In the genomic region with DNA sequence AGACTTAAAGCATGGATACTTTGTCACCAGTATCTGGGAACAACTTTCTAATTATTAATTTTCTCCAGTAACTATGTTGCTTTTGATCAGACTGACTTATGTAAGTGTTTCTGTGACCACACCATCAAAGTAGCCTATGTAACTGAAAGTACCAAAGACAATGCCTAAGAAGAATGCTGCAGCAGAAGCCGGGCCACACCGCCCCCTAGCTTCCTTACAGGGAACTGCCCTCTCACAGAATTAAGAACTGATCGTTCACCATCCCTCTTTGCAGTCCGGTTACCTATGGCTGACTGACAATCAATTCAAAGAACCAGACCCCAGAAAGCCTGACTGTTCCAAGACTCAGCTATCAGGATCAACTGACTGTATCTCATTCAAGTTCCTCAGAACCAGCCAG, we compare ENCODE assay signal across 8 mouse cellular contexts.
A peak's percentile ranks its signal among the peaks of the same experiment; 100 is the strongest.
DNase-seq lines count a peak whose midpoint lies in the region; ATAC-seq and TF ChIP-seq lines count a peak whose summit lies in the region.

No protein-coding gene starts in this region.

- peak; percentile 78 for TF ChIP-seq CTCF in lung, embryonic 14.5 days (IDR thresholded peaks at IDR 0.05; ENCODE audit: low read depth)

- H3K36me3 ChIP-seq in midbrain, embryonic 14.5 days (ENCODE audit: control insufficient read depth, insufficient read depth, low read length) = no peaks in the 10 kb centered on the region
- no peaks in the 10 kb centered on the region for H3K36me3 ChIP-seq in midbrain, embryonic 15.5 days (replicated peaks)
- H3K36me3 ChIP-seq in lung, embryonic 14.5 days (ENCODE audit: insufficient read depth) = no peaks in the 10 kb centered on the region

- intact Hi-C loops in heart, postnatal 36 days (cut with DNase I) = loop anchor here (1.0 to 10.0 kb wide), 4 partner anchors 277 to 579 kb away; no protein-coding TSS in a partner anchor

- H3K27me3 ChIP-seq in midbrain, embryonic 14.5 days (ENCODE audit: control insufficient read depth, insufficient read depth, low read length) = no peaks in the 10 kb centered on the region
- H3K27me3 ChIP-seq in midbrain, embryonic 15.5 days (replicated peaks) = no peaks in the 10 kb centered on the region
- no peaks in the 10 kb centered on the region for H3K27me3 ChIP-seq in lung, embryonic 14.5 days (ENCODE audit: insufficient read depth, low read length)

- no peak overlapping the region for H3K9ac ChIP-seq in midbrain, embryonic 14.5 days (replicated peaks; ENCODE audit: low read length)
- H3K9ac ChIP-seq in midbrain, embryonic 15.5 days = no peak overlapping the region
- no peak overlapping the region for H3K9ac ChIP-seq in lung, embryonic 14.5 days

- 43% methylated on average over 4 of the region's 4 CpGs for WGBS in midbrain, embryonic 14.5 days
- 41% methylated on average over 4 of the region's 4 CpGs for WGBS in midbrain, embryonic 15.5 days
- 47% methylated on average over 4 of the region's 4 CpGs for WGBS in lung, embryonic 14.5 days

- H3K27ac ChIP-seq in midbrain, embryonic 14.5 days (replicated peaks; ENCODE audit: low read depth, low read length) = no peak overlapping the region
- H3K27ac ChIP-seq in midbrain, embryonic 15.5 days = no peak overlapping the region
- H3K27ac ChIP-seq in lung, embryonic 14.5 days (ENCODE audit: low read depth) = no peak overlapping the region

- DNase-seq in embryo, embryonic 10 days (ENCODE audit: low spot score) = peak; percentile 38
- DNase-seq in embryo, embryonic 9.5 days (ENCODE audit: extremely low spot score) = no peak
- DNase-seq in midbrain, embryonic 14.5 days = peak; percentile 53
- peak; percentile 30 for DNase-seq in cerebellum, adult 11 months
- peak; percentile 34 to 51 for DNase-seq in heart, postnatal 36 days
- peak; percentile 53 for DNase-seq in lung, embryonic 14.5 days
- peak; percentile 64 for DNase-seq in testis, postnatal 10 days (ENCODE audit: low spot score)

- no peaks in the 10 kb centered on the region for H3K9me3 ChIP-seq in midbrain, embryonic 14.5 days (ENCODE audit: control insufficient read depth, low read length)
- 0 out of 2 replicates have a peak, but pooled peaks cover 3% of the 10 kb centered on the region for H3K9me3 ChIP-seq in midbrain, embryonic 15.5 days
- no peaks in the 10 kb centered on the region for H3K9me3 ChIP-seq in lung, embryonic 14.5 days (ENCODE audit: low read depth, low read length)

- H3K4me3 ChIP-seq in midbrain, embryonic 14.5 days (replicated peaks; ENCODE audit: low read depth, low read length) = no peak overlapping the region
- no peak overlapping the region for H3K4me3 ChIP-seq in midbrain, embryonic 15.5 days
- no peak overlapping the region for H3K4me3 ChIP-seq in lung, embryonic 14.5 days (ENCODE audit: low read depth, low read length)

- H3K4me2 ChIP-seq in midbrain, embryonic 14.5 days (ENCODE audit: low read length) = no peak overlapping the region
- H3K4me2 ChIP-seq in midbrain, embryonic 15.5 days = no peak overlapping the region
- no peak overlapping the region for H3K4me2 ChIP-seq in lung, embryonic 14.5 days

- no peak for ATAC-seq in midbrain, embryonic 14.5 days (ENCODE audit: low FRiP score, low TSS enrichment)
- ATAC-seq in midbrain, embryonic 15.5 days (replicated peaks) = no peak
- no peak for ATAC-seq in lung, embryonic 14.5 days (ENCODE audit: insufficient read depth)

- peaks cover 7% of the 10 kb centered on the region; the same call in 1 of the 2 replicates for H3K4me1 ChIP-seq in midbrain, embryonic 14.5 days (ENCODE audit: control insufficient read depth, insufficient read depth, low read length)
- H3K4me1 ChIP-seq in midbrain, embryonic 15.5 days = no peaks in the 10 kb centered on the region; the same call in 1 of the 2 replicates
- H3K4me1 ChIP-seq in lung, embryonic 14.5 days (ENCODE audit: insufficient read depth) = no peaks in the 10 kb centered on the region
